Mouse (Mus musculus): ENCODE data around the gene Mrps27. TPM values are rescaled to one million over a fixed set of nuclear protein-coding genes. Genes with fewer than 3 reads are reported as not detected.

The Mrps27 gene
- total and polyA plus RNA-seq, 2 experiments from 2014 or later, result 54.2 to 70.8 TPM

DNA sequence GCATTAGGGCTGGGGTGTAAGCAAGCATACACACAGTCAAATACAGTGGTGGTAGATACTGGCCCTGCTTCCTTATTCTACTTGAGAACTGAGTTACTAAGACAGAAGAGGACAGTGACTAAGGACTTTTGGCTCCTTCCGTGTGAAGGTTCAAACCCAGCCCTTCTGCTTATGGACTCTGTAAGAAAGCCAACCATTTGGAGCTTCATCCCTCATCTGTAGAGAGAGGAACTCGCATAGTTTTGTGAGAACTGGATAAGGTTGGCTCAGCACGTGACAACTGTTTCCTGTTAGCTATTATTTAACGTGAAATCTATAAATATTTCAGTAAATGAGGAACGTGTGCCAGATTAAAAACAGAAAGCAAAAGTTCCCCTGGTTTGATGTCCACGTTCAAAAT, 7.1 kb upstream of the Mrps27 start:
- no peak for ATAC-seq (ENCODE audit: insufficient read depth, low read depth)
- TF ChIP-seq EP300 (IDR thresholded peaks at IDR 0.05; ENCODE audit: low read depth), result no peak

DNA sequence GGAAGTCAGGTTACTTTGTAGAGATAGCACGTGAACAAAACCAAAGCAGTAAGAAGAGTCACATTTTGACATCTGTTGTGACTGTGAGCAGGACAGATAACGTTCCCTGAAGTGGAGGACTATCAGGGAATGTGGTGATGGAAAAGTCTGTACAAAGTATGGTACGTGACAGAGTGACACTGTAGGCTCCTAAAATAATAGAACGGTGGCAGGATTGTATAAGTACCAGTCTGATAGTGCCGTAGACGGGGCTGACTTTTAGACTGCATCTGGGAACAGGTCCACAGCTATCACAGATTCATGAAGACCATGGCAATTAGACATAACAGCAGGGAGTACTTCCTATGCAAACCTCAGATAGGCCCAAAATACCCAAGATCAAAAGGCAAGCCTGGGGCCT, 3.1 kb upstream of the Mrps27 start:
- Histone ChIP-seq H3K9ac (replicated peaks; ENCODE audit: low read depth, low read length) (no peak overlapping the region), H3K4me3 (ENCODE audit: low read depth, low read length) (no peak overlapping the region), H3K4me1 (ENCODE audit: control insufficient read depth, insufficient read depth) (peaks cover 30% of the 10 kb centered on the region), H3K4me2 (ENCODE audit: low read depth, low read length) (peak overlapping the region; percentile 19; the same call in 1 of the 2 replicates), H3K36me3 (replicated peaks; ENCODE audit: control insufficient read depth, insufficient read depth, low read length) (peaks cover 63% of the 10 kb centered on the region), H3K27ac (ENCODE audit: low read depth) (peak overlapping the region; percentile 82), H3K9me3 (replicated peaks; ENCODE audit: control insufficient read depth, low read length) (no peaks in the 10 kb centered on the region), H3K27me3 (ENCODE audit: control insufficient read depth, insufficient read depth, low read length) (no peaks in the 10 kb centered on the region)
- ATAC-seq (ENCODE audit: insufficient read depth, low read depth) (peak; percentile 55), DNase-seq (ENCODE audit: low spot score) (peak; percentile 55)
- 32% methylated on average over 6 of the region's 6 CpGs for WGBS
- TF ChIP-seq EP300 (IDR thresholded peaks at IDR 0.05; ENCODE audit: low read depth) (peak; percentile 45; the same call in 1 of the 2 replicates), CTCF (IDR thresholded peaks at IDR 0.05; ENCODE audit: low read depth) (no peak)

More for the DNA sequence above, 7.1 kb upstream of the Mrps27 start:
- no peak overlapping the region for H3K27ac ChIP-seq (ENCODE audit: low read depth)
- H3K9me3 ChIP-seq (replicated peaks; ENCODE audit: control insufficient read depth, low read length), result no peaks in the 10 kb centered on the region
- DNase-seq (ENCODE audit: low spot score), result no peak
- H3K27me3 ChIP-seq (ENCODE audit: control insufficient read depth, insufficient read depth, low read length), result no peaks in the 10 kb centered on the region
- 54% methylated on average over 6 of the region's 6 CpGs for WGBS
- peaks cover 10% of the 10 kb centered on the region for H3K4me1 ChIP-seq (ENCODE audit: control insufficient read depth, insufficient read depth)
- peaks cover 90% of the 10 kb centered on the region for H3K36me3 ChIP-seq (replicated peaks; ENCODE audit: control insufficient read depth, insufficient read depth, low read length)
- H3K4me2 ChIP-seq (ENCODE audit: low read depth, low read length), result no peak overlapping the region
- H3K4me3 ChIP-seq (ENCODE audit: low read depth, low read length), result no peak overlapping the region
- H3K9ac ChIP-seq (replicated peaks; ENCODE audit: low read depth, low read length), result no peak overlapping the region

DNA sequence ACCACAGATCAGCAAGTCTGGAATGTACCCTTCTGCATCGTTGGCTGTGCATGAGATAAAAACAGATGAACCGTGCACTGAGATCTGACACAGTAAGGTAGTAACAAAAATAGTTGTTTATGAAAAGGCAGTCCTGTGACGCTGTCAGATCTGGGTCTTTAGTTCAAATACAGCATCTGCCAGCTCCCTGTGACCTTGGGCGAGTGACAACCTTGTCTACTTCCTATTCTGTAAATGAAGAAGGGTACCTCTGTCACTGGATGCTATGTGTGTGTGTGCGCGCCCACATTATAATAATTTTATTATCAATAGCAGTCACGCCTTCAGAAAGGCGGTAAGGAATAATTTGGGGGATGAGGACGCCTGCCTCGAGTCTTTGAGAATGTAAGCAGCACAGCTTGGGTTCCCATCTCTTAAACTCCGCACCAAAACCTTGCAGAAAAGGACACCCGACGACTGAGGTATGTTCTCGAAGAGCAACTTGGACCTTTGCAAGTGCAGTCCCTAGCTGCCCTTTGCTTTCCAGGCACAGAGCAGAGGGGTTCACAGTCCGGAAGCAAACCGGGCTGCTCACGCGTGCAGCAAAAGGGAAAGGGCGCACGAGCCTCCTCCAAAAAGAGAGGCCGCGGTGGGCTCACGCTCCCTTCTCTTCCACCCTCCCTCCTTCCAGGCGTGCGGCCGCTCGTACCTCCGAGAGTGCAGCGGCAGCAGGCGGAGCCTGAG, 549 bp upstream of the Mrps27 start:
- ATAC-seq (ENCODE audit: insufficient read depth, low read depth), result peak; percentile 41
- peaks cover 30% of the 10 kb centered on the region for H3K4me1 ChIP-seq (ENCODE audit: control insufficient read depth, insufficient read depth)
- H3K4me3 ChIP-seq (ENCODE audit: low read depth, low read length), result peak overlapping the region; percentile 99
- peak overlapping the region; percentile 92 for H3K9ac ChIP-seq (replicated peaks; ENCODE audit: low read depth, low read length)
- peak overlapping the region; percentile 91 for H3K27ac ChIP-seq (ENCODE audit: low read depth)
- peaks cover 47% of the 10 kb centered on the region for H3K36me3 ChIP-seq (replicated peaks; ENCODE audit: control insufficient read depth, insufficient read depth, low read length)
- H3K27me3 ChIP-seq (ENCODE audit: control insufficient read depth, insufficient read depth, low read length), result no peaks in the 10 kb centered on the region
- no peak for DNase-seq (ENCODE audit: low spot score)
- 1% methylated on average over 23 of the region's 30 CpGs for WGBS
- H3K9me3 ChIP-seq (replicated peaks; ENCODE audit: control insufficient read depth, low read length), result no peaks in the 10 kb centered on the region
- TF ChIP-seq EP300 (IDR thresholded peaks at IDR 0.05; ENCODE audit: low read depth), result no peak
- no peak for TF ChIP-seq CTCF (IDR thresholded peaks at IDR 0.05; ENCODE audit: low read depth)
- peak overlapping the region; percentile 89 for H3K4me2 ChIP-seq (ENCODE audit: low read depth, low read length)

DNA sequence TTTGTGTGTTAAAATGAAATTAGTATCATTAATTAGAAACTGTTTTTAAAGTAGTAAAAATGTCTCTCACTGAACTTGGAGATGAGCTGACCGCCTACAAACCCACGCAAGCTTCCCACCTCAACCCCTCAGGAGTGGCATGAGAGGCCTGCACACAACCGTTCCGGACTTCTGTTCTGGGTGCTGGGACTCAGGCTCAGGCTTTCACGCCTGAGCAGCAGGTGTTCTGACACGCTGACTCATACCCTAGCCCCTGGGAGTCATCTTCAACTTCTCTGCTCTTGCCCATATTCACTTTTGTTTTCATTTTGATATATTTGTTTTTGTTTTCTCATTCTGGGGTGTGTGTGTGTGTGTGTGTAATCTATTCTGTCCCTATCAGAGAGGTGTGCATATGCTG, 5.4 kb downstream of the Mrps27 start:
- H3K9me3 ChIP-seq (replicated peaks; ENCODE audit: control insufficient read depth, low read length), result no peaks in the 10 kb centered on the region
- H3K27ac ChIP-seq (ENCODE audit: low read depth), result no peak overlapping the region
- TF ChIP-seq CTCF (IDR thresholded peaks at IDR 0.05; ENCODE audit: low read depth) (no peak), EP300 (IDR thresholded peaks at IDR 0.05; ENCODE audit: low read depth) (no peak)
- no peaks in the 10 kb centered on the region for H3K27me3 ChIP-seq (ENCODE audit: control insufficient read depth, insufficient read depth, low read length)
- no peak overlapping the region for H3K4me3 ChIP-seq (ENCODE audit: low read depth, low read length)
- H3K9ac ChIP-seq (replicated peaks; ENCODE audit: low read depth, low read length), result no peak overlapping the region
- H3K4me1 ChIP-seq (ENCODE audit: control insufficient read depth, insufficient read depth), result peaks cover 8% of the 10 kb centered on the region; the same call in 1 of the 2 replicates
- DNase-seq (ENCODE audit: low spot score) (no peak), ATAC-seq (ENCODE audit: insufficient read depth, low read depth) (no peak)
- H3K4me2 ChIP-seq (ENCODE audit: low read depth, low read length), result no peak overlapping the region
- WGBS, result 88% methylated on average over 6 of the region's 6 CpGs
- H3K36me3 ChIP-seq (replicated peaks; ENCODE audit: control insufficient read depth, insufficient read depth, low read length), result peaks cover 27% of the 10 kb centered on the region

DNA sequence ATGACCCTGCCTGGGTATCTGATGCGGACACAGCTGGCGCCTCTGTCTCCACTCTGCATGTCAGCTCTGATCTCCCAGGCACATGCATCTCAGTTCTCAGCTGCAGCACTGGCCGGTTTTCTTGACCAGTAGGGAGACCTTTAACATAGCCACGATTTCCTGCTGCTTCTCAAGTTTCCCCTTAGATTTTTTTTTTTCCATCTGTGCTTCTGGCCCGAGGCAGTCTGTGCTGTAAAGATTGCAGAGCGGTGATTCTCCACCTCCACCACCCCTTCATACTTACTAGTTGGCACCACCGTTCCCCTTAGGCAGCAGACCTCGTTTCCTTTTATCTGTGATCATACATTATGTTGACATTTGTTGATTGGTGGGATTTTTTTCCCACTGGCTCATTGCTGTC, 6.6 kb downstream of the Mrps27 start:
- H3K4me3 ChIP-seq (ENCODE audit: low read depth, low read length), result no peak overlapping the region
- no peak overlapping the region for H3K27ac ChIP-seq (ENCODE audit: low read depth)
- no peak for ATAC-seq (ENCODE audit: insufficient read depth, low read depth)
- DNase-seq (ENCODE audit: low spot score), result no peak
- no peak overlapping the region for H3K4me2 ChIP-seq (ENCODE audit: low read depth, low read length)
- H3K27me3 ChIP-seq (ENCODE audit: control insufficient read depth, insufficient read depth, low read length), result no peaks in the 10 kb centered on the region
- 65% methylated on average over 8 of the region's 8 CpGs for WGBS
- H3K9ac ChIP-seq (replicated peaks; ENCODE audit: low read depth, low read length), result no peak overlapping the region
- peaks cover 27% of the 10 kb centered on the region for H3K36me3 ChIP-seq (replicated peaks; ENCODE audit: control insufficient read depth, insufficient read depth, low read length)
- H3K4me1 ChIP-seq (ENCODE audit: control insufficient read depth, insufficient read depth), result no peaks in the 10 kb centered on the region
- H3K9me3 ChIP-seq (replicated peaks; ENCODE audit: control insufficient read depth, low read length), result no peaks in the 10 kb centered on the region
- TF ChIP-seq EP300 (IDR thresholded peaks at IDR 0.05; ENCODE audit: low read depth) (no peak), CTCF (IDR thresholded peaks at IDR 0.05; ENCODE audit: low read depth) (no peak)

DNA sequence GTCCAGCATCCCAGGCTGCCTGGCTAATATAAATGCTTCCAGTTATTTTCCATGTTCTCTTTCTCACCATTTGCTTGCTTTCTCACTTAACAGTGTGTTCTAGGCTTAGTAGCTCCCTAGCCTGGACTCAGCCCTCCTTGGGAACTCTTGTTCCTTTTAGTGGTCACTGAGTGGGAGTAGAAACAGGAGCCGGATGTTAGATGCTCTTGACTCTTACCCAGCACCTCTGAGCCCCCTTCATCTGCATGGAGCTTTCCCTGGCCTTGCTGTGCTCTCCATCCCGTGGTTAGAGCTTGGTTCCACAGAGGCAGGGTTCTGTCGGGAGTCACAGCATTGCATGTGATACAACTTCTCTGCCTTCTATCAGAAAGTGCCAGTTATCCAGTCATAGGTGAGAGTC, 7.0 kb downstream of the Mrps27 start:
- Histone ChIP-seq H3K4me1 (ENCODE audit: control insufficient read depth, insufficient read depth) (no peaks in the 10 kb centered on the region), H3K27me3 (ENCODE audit: control insufficient read depth, insufficient read depth, low read length) (no peaks in the 10 kb centered on the region), H3K9me3 (replicated peaks; ENCODE audit: control insufficient read depth, low read length) (no peaks in the 10 kb centered on the region), H3K9ac (replicated peaks; ENCODE audit: low read depth, low read length) (no peak overlapping the region), H3K4me3 (ENCODE audit: low read depth, low read length) (no peak overlapping the region), H3K27ac (ENCODE audit: low read depth) (no peak overlapping the region), H3K4me2 (ENCODE audit: low read depth, low read length) (no peak overlapping the region), H3K36me3 (replicated peaks; ENCODE audit: control insufficient read depth, insufficient read depth, low read length) (peaks cover 27% of the 10 kb centered on the region)
- ATAC-seq (ENCODE audit: insufficient read depth, low read depth) (no peak), DNase-seq (ENCODE audit: low spot score) (no peak)
- 69% methylated on average over 3 of the region's 3 CpGs for WGBS
- TF ChIP-seq CTCF (IDR thresholded peaks at IDR 0.05; ENCODE audit: low read depth), result no peak
- no peak for TF ChIP-seq EP300 (IDR thresholded peaks at IDR 0.05; ENCODE audit: low read depth)

Data from heart, postnatal 0 days (tissue).